Mouse (Mus musculus) thymus, adult 2 months (tissue): ENCODE data around the gene Sema6d. TPM values are rescaled to one million over a fixed set of nuclear protein-coding genes. Genes with fewer than 3 reads are reported as not detected.

Experiments
- DNase-seq: peaks from one replicate; pipeline ENCODE4 v3.0.0; 2021
- H3K27ac ChIP-seq: fragments of 200-500 bp; 2 replicates; pipeline ENCODE4 v1.5.1; 2012; ENCODE audit warnings: low read length, control low read depth; ENCODE audit not compliant: control insufficient read depth, insufficient read depth
- H3K27me3 ChIP-seq: fragments of 200-500 bp; 2 replicates; pipeline ENCODE4 v1.6.1; 2012; ENCODE audit warnings: mild to moderate bottlenecking, low read length, moderate library complexity, mixed read lengths; ENCODE audit not compliant: control insufficient read depth, insufficient read depth
- H3K36me3 ChIP-seq: fragments of 200-500 bp; 2 replicates; pipeline ENCODE4 v1.6.1; 2012; ENCODE audit warnings: mild to moderate bottlenecking, low read length, moderate library complexity; ENCODE audit not compliant: control insufficient read depth, insufficient read depth
- H3K4me1 ChIP-seq: fragments of 200-500 bp; replicated peaks from 2 replicates; pipeline ENCODE4 v1.6.1; 2012; ENCODE audit warnings: low read length; ENCODE audit not compliant: control insufficient read depth, insufficient read depth
- H3K4me3 ChIP-seq: fragments of 200-500 bp; 2 replicates; pipeline ENCODE4 v1.5.1; 2012; ENCODE audit warnings: mild to moderate bottlenecking, low read length, control low read depth, moderate library complexity; ENCODE audit not compliant: control insufficient read depth, insufficient read depth
- CTCF ChIP-seq: fragments of 200-500 bp; IDR thresholded peaks from 2 replicates; pipeline ENCODE4 v1.5.1; 2012; ENCODE audit warnings: mild to moderate bottlenecking, control low read depth, low read length, moderate library complexity, borderline replicate concordance; ENCODE audit not compliant: control insufficient read depth, poor library complexity, insufficient read depth; ENCODE audit errors: extremely low read depth
- POLR2A ChIP-seq: fragments of 200-500 bp; IDR thresholded peaks from 2 replicates; pipeline ENCODE4 v1.6.1; 2012; ENCODE audit warnings: mild to moderate bottlenecking, low read length, control low read depth, moderate library complexity; ENCODE audit not compliant: control insufficient read depth, poor library complexity, insufficient read depth; ENCODE audit errors: extremely low read depth
- WGBS: fragments of 180-500 bp; shearing (Covaris S2); methylation state at CpG from one replicate; pipeline ENCODE4 v1.1.7; 2018; 5-methylcytosine and 5-hydroxymethylcytosine counted together
- polyA plus RNA-seq: library from polyadenylated mRNA; depleted of rRNA; stranded (reverse); fragments of >200 nt; gene quantifications from 2 replicates; pipeline ENCODE4 v1.2.3, GENCODE M21; 2012

Sema6d gene
- polyA plus RNA-seq, 1 experiment, result 4.6 TPM

DNA sequence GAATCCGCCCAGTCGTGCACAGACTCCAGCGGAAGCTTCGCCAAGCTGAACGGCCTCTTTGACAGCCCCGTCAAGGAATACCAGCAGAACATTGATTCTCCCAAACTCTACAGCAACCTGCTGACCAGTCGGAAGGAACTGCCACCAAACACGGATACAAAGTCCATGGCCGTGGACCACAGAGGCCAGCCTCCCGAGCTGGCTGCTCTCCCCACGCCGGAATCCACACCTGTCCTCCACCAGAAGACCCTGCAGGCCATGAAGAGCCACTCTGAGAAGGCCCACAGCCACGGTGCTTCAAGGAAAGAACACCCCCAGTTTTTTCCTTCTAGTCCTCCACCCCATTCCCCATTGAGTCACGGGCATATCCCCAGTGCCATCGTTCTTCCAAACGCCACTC, 574.4 kb downstream of the Sema6d start:
- H3K27ac ChIP-seq, result no peak overlapping the region
- no peak overlapping the region for H3K4me3 ChIP-seq
- 97% methylated on average over 16 of the region's 16 CpGs for WGBS
- no peaks in the 10 kb centered on the region for H3K36me3 ChIP-seq
- H3K4me1 ChIP-seq, result no peaks in the 10 kb centered on the region
- TF ChIP-seq CTCF (no peak), POLR2A (no peak)
- DNase-seq, result no peak
- H3K27me3 ChIP-seq, result no peaks in the 10 kb centered on the region

DNA sequence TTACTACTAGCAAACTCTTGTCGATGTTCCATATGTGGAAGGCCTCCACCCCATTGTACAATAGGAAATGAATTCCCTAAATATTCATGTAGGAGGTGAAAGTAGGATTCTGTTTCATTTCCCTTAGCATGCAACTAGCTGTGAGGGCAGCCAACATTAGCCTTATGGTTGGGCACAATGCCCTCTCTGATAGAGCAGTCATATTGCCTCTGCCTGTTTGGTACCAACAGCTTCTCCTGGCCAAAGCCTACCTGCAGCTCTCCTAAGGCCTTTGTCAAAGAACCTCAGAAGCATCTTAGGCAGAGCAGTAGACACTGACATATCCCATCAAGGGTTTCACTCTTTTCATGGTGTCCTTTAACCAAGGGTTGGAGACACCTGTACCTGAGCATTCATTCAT, 578.7 kb downstream of the Sema6d start:
- no peak for DNase-seq
- H3K27me3 ChIP-seq, result no peaks in the 10 kb centered on the region
- no peaks in the 10 kb centered on the region for H3K36me3 ChIP-seq
- no peaks in the 10 kb centered on the region for H3K4me1 ChIP-seq
- WGBS, result 95% methylated on average over 1 of the region's 1 CpGs
- no peak overlapping the region for H3K27ac ChIP-seq
- H3K4me3 ChIP-seq, result no peak overlapping the region
- no peak for TF ChIP-seq POLR2A
- no peak for TF ChIP-seq CTCF

DNA sequence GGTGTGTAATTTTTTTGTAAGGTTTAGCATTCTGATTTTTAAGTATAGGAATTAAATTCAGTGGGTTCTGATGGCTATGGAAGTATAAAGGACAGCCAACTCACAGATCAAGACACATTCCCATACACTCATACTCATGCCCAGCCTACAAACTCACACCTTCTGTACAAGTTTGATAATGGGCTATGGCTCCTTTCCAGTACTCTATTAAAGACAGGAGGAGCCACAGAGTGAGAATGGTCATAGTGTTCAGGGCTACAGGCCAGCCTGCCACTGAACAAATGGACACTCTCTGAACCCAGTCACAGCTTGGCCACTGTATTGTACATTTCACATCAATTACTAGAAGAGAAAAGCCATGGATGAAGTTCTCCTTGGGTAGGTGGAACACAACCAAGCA, 583.3 kb downstream of the Sema6d start:
- Histone ChIP-seq H3K36me3 (no peaks in the 10 kb centered on the region), H3K4me1 (no peaks in the 10 kb centered on the region), H3K4me3 (no peak overlapping the region), H3K27ac (no peak overlapping the region), H3K27me3 (no peaks in the 10 kb centered on the region)
- TF ChIP-seq CTCF (no peak), POLR2A (no peak)
- DNase-seq, result no peak

DNA sequence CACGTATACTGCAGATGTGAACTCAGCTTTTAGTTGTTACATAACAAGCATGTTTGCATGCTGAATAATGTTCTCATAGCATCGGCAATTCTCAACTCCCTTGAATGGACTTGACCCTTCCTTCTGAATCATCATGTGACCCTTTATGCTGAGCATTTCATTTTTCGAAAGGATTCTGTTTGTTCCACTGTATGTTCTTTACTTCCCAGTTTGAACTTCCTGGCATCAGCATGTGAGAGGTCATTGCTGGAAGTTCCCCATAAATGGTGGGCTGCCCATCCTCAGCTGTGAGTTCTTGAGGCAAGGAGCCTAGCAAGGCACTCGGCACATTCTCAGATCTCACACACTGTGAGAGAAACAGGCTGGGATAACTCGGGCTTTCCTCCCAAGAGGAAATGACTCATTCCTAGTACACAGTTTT, 594.7 kb downstream of the Sema6d start:
- Histone ChIP-seq H3K36me3 (no peaks in the 10 kb centered on the region), H3K4me1 (no peaks in the 10 kb centered on the region), H3K27ac (no peak overlapping the region), H3K27me3 (no peaks in the 10 kb centered on the region), H3K4me3 (no peak overlapping the region)
- DNase-seq, result no peak
- TF ChIP-seq POLR2A (no peak), CTCF (no peak)
- WGBS, result 70% methylated on average over 5 of the region's 5 CpGs

GRCm38 (mm10) chr2:124690372-124690771, 600.6 kb downstream of the Sema6d start:
- Histone ChIP-seq H3K27me3 (no peaks in the 10 kb centered on the region), H3K27ac (no peak overlapping the region), H3K4me1 (no peaks in the 10 kb centered on the region), H3K4me3 (no peak overlapping the region), H3K36me3 (no peaks in the 10 kb centered on the region)
- 90% methylated on average over 1 of the region's 1 CpGs for WGBS
- DNase-seq, result no peak
- no peak for TF ChIP-seq POLR2A

GRCm38 (mm10) chr2:124702621-124703020, 612.9 kb downstream of the Sema6d start:
- TF ChIP-seq CTCF, result no peak
- TF ChIP-seq POLR2A, result no peak
- Histone ChIP-seq H3K27me3 (no peaks in the 10 kb centered on the region), H3K27ac (no peak overlapping the region), H3K36me3 (no peaks in the 10 kb centered on the region), H3K4me1 (no peaks in the 10 kb centered on the region; the same call in 1 of the 2 replicates), H3K4me3 (no peak overlapping the region)
- no peak for DNase-seq
- 97% methylated on average over 10 of the region's 10 CpGs for WGBS

DNA sequence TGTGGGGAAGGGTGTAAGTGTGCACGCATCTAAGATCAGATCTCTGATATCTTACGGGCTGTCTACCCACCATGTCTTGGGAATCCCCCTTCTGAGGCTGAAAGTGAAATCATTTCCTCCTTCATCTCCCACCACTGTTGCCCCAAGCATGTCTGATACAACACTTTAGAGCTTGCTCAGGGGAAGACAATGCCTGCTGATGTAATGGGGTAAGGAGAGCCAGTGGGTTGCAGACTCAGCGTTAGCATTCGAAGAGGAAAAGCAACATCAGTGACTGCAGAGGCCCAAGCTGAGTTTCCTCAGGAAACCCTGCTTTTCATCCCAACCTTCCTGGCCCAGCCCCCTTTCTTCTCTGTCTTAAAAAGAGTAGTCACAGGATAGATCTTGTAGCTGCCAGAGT, 615.2 kb downstream of the Sema6d start:
- no peak overlapping the region for H3K4me3 ChIP-seq
- H3K4me1 ChIP-seq, result no peaks in the 10 kb centered on the region; the same call in 1 of the 2 replicates
- no peak overlapping the region for H3K27ac ChIP-seq
- 14% methylated on average over 4 of the region's 4 CpGs for WGBS
- no peaks in the 10 kb centered on the region for H3K36me3 ChIP-seq
- H3K27me3 ChIP-seq, result no peaks in the 10 kb centered on the region
- no peak for DNase-seq
- TF ChIP-seq POLR2A (no peak), CTCF (no peak)
